Mouse (Mus musculus) gastrocnemius, postnatal 10 days (tissue): ENCODE measurements around the gene Sult2a1. TPM values are rescaled to one million over a fixed set of nuclear protein-coding genes. Genes with fewer than 3 reads are reported as not detected.
"Not testable (repeated sequence)": the region's sequence is repeated elsewhere in the genome, so short reads cannot be mapped to it uniquely, and the experiment has no call there.

Source experiments
- DNase-seq: peaks from one replicate; pipeline ENCODE4 v3.0.0; 2021; ENCODE audit warnings: mixed read lengths
- long read RNA-seq, 2 experiments: library from polyadenylated mRNA; stranded (forward); transcript quantifications; one replicate each; pipeline ENCODE4 v2.0.0; 2021
- total RNA-seq, 2 experiments: library from RNA; stranded (reverse); gene quantifications; 2 replicates each; pipeline ENCODE4 v1.2.3; 2021

Sult2a1 gene
- total RNA-seq, result under 1 TPM in 1 of 2 experiments, not detected in 1; 0.41 TPM
- long read RNA-seq, experiment 1, result 0 reads
- long read RNA-seq, experiment 2, result 0 reads

GRCm38 (mm10) chr7:13837309-13837708, at the start of gene Sult2a1:
Gene Sult2a1 (minus strand): TSS chr7:13837409.
- DNase-seq, result not testable (repeated sequence)

DNA sequence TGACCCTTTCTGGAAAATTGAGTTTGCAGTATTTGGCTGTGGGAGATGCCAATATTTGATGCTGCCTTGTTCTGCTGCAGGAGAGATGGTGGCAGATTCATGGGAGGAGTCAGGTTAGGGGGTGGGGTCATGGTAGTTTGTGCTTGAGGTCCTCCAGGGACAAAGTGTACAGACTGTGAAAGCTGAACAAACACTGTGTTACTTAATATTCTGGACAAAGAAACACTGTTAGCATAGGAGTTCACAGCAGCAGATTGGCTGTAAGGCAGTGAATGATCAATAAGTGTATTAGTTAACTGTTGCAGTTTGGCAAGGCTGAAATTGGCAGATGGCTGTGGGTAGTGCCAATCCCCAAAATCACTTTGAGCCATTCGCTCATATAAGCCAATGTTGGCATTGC, 23.3 kb downstream of the Sult2a1 start:
- no peak for DNase-seq

Other genes with a start within 250 kb of the Sult2a1 start
- gene Sult2a5, start 213.4 kb downstream of the Sult2a1 start, total RNA-seq, result not detected
- not detected for gene Sult2a2, start 103.9 kb downstream of the Sult2a1 start, total RNA-seq
- gene Sult2a4, start 152.2 kb upstream of the Sult2a1 start, total RNA-seq, result not detected